Mouse (Mus musculus): ENCODE data around the gene Itm2b. TPM values are rescaled to one million over a fixed set of nuclear protein-coding genes. Genes with fewer than 3 reads are reported as not detected.

Gene Itm2b
- 1,000 to 10,000 TPM in 1 of 2 experiments, 100 to 1,000 TPM in 1; 963 to 1,015 TPM for polyA plus RNA-seq (2017; shearing (Covaris generic))

DNA sequence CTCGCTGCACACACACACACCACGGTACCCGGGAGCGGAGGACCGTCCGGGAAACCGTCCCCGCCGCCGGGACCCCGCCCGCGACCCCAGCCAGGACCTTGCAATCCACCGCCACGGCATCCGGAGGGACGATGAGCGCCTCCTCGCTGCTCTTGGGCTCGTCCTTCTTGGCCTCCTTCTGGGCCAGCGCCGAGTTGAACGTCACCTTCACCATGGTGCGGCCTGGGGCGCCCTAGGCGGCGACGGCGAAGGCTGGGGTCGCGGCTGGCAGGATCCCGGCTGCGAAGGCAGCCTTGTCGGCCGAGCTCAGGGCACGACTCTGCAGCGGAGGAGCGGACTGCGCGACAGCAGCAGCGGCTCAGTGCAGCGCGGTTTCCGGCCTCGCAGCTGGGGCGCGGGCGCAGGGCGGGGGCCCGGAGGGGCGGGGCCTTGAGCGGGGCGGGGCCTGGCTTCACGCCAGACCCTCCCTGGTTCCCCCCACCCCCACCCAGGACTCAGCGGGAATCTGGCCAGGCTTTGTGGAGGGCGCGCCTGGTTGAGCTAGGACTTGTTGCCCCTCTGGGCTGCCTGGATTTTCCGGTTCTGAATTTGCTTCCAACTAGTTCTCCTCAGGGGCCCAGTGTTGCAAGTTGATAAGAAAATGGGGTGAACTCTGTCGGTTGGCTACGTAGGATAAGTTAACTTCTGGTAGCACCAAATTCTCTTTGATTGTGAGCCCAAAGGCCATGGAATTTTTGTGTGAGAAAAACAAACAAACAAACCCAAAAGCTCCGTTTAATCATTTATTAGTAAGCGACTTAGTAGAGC, at the start of gene Itm2b:
TSS of gene Itm2b (minus strand) at position 377 of the 807 bp plus-strand sequence.
- ATAC-seq = peak; percentile 64

DNA sequence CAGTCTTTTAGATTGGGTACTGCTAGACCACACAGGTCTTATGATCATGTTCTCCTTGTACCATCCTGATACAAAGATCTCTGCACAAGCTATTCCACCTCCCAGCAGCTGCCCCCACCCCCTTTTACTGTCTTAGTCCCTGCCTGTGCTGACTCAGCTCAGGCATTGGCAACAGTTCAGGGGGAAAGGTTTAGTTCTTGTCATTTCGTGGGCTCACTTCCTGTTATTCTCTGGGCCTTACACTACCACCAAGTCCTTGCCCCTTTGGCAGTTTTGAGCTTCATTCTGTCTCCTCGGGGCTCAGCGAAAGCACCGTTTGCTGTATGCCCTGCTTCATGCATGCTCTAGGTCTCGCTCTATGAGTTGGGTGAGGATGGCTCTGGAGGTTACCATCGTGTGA, 48.4 kb upstream of the Itm2b start:
- peak; percentile 57 for ATAC-seq

GRCm38 (mm10) chr14:73430571-73430970, 45.5 kb upstream of the Itm2b start:
- no peak for ATAC-seq

DNA sequence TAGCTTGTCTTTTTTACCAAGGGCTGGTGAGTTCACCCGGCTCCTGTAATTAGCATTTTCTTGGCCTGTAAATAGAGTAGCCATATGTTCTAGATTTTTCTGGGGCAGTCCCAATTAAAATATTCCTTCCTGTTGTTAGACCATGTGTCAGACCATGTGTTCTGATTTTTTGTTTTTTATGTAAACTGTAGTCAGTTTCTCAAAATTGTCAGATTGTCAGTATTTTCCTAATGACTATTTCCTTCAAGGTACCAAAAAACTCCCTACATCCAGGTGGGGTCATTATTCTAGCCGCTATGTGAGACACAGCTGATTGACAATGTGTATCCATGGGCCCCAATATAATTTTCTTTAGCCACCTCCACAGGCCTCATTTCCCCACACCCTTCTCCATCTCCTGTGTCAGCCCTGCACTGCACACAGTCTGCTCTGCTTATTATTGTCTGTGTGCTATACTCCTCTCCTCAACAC, 40.5 kb upstream of the Itm2b start:
- ATAC-seq = no peak

GRCm38 (mm10) chr14:73424961-73425360, 39.9 kb upstream of the Itm2b start:
- ATAC-seq = no peak

DNA sequence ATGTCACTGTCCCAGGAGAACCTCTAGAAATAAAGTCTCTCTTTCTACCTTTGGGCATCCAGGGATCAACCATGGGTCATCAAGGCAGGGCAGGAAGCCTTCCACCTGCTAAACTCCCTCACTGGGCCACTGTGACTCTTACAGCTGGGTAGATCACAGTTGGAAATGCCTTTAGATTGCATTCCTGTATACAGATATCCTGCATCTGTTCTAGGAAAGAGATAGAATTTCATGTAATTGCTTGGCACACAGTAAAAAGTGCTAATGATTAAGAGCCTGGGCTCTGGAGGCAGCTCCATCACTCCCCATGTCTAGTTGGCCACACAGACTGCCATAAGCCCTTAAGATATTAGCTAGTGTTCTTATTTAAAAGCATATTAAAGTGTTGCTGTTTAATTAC, 38.5 kb upstream of the Itm2b start:
- ATAC-seq = no peak

DNA sequence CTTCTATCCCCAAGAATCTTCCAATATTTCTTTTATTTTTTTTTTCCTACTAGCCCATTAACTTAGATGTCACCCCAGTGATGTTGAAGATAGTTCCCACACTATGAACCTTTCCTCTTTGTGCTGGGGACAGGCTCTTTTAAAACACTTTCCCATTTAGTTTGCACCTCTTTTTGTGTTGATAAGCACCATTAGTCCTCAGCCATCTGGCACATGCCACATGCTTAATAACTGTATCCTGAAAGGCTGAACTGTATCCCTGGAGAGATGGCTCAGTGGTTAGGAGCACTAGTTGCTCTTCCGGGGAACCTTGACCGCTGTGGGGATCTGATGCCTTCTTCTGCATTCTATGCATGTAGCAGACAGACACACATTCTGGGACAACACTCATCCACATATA, 37.5 kb upstream of the Itm2b start:
- no peak for ATAC-seq

GRCm38 (mm10) chr14:73421580-73421979, 36.5 kb upstream of the Itm2b start:
- no peak for ATAC-seq

DNA sequence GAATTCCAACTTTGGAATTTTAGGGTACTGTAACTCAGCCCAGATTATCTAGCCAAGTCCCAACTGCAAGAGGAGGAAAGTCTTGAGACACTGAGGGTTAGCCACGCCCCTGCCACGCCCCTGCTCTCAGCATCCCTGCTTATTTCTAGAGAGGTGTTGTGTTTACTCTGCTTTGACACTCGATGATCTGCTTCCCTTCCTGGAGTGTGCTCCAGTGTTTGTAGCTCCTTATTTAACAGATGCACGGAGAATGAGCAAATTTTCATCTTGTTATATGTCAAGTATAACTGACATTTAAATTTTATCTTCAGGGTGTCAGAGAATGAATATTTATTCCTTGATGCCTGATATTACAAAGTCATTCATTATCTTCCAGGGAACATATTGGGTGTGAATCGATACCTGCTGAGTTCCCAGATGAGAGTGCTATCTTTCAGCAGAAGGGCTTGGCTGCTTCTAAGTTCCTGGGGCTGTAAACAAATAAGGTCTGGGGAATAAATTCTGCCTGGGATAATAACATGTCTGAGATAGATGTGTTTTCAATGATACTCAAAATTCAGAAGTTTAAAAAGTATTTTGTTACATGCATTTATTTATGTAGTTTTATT, 35.2 kb upstream of the Itm2b start:
- ATAC-seq = no peak

DNA sequence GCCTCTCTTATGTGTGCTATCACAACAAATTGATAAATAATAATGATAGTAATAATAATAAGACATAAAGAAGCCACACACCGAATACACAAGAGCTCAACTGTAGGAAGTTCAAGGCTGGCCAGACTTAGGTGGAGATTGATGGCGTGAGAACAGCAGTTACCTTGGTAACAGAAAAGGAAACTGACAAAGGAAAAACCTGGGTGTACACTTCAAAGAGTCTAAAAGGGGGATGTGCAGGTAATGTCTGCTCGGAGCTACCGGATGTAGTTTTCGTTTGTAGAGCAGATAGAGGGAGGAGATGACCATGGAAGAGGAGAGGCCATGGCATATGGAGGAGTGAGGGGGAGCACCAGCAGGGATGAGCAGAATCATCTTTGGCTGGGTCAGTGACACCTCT, 31.4 kb upstream of the Itm2b start:
- ATAC-seq = peak; percentile 46

GRCm38 (mm10) chr14:73415376-73416035, 30.4 kb upstream of the Itm2b start:
- ATAC-seq = no peak

- no peak for ATAC-seq
Measured at GRCm38 (mm10) chr14:73411729-73412128, 26.6 kb upstream of the Itm2b start.

DNA sequence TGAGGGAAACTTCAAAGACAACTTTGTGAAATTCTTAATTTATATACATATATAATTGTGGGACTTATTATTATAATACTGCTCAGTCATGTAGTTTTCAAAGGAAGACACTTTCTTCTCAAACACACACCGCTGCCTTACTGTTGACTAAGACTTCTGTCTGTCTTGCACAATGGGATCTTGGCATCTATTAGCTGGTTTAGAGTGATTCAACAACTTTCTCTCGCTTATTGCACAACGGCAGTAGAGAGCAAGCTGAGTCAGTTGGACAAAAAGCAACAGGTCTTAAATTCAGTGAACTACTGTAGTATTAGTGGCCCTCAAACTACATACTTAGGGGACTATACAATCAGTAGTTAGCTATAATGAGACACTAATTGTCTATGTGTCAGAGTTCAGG, 25.0 kb upstream of the Itm2b start:
- no peak for ATAC-seq

GRCm38 (mm10) chr14:73408223-73408845, 23.2 kb upstream of the Itm2b start:
- no peak for ATAC-seq

- no peak for ATAC-seq
Measured at GRCm38 (mm10) chr14:73404016-73404415, 18.9 kb upstream of the Itm2b start.

GRCm38 (mm10) chr14:73403351-73403750, 18.3 kb upstream of the Itm2b start:
- ATAC-seq = no peak

DNA sequence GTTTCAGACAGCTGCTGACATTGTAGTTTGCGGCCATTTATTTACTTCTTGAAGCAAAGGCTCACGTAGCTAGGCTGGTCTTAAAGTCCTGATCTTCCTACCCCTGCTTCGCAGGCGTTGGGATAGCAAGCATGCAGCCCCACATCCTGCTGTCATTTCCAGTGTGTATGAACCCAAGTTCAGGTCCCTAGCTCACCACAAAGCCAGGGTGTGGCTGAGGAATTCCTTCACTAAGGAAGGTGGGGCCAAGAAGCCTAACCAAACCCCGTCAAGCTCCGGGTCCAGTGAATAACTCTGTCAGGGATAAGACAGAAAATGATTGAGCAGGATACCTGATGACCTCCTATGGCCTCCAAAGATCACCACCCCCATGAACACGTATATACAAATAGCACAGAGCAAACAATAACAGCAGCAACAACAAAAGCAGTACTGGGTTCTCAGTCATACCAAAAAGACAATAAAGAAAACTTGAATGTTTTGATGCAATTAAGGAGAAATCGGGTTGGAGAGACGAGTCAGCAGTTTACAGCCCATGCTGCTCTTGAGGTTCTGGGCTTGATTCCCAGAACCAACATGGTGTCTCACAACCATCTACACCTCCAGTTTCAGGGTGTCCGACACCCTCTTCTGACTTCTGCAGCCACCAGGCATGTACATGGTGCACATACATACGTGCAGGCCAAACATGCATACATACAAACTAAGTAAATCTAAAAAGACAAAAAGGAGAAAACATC, 17.4 kb upstream of the Itm2b start:
- ATAC-seq = no peak

DNA sequence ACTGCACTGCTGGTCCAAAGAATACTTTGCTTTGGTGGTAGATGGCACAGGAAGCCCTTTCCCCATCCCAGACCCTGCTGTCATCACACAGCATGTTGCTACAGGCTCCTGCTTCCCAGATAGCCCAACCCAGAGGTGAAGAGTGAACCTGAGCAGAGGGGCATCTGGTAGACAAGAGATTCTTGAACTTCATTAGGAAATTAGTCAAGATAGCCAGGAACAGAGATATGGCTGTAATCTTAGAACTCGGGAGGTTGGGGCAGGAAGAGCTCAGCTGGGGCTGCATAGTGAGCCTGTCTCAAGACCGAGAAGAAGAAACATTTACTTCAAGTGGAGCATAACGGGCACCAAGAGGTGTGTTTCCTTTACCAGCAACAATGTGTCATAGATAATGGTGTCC, 16.3 kb upstream of the Itm2b start:
- no peak for ATAC-seq

- ATAC-seq = peak; percentile 24
Measured at GRCm38 (mm10) chr14:73399866-73400618, 15.0 kb upstream of the Itm2b start.

- ATAC-seq = peak; percentile 84
Measured at GRCm38 (mm10) chr14:73398367-73398996, 13.4 kb upstream of the Itm2b start.

GRCm38 (mm10) chr14:73395750-73396149, 10.7 kb upstream of the Itm2b start:
- no peak for ATAC-seq
